Mouse (Mus musculus) limb, embryonic 14.5 days (tissue): ENCODE measurements around the gene Olfr345. TPM values are rescaled to one million over a fixed set of nuclear protein-coding genes. Genes with fewer than 3 reads are reported as not detected.

Experiments used
- ATAC-seq: fragments of 200-750 bp; cut with Nextera tagmentation; 2 replicates; pipeline ENCODE4 v1.8.0; 2017; ENCODE audit warnings: low read depth, moderate number of reproducible peaks, moderate TSS enrichment; ENCODE audit not compliant: low FRiP score
- DNase-seq: peaks from one replicate; pipeline ENCODE4 v3.0.0-alpha.2; 2015; ENCODE audit warnings: low spot score
- H3K27ac ChIP-seq: fragments of 300-500 bp; sonication (generic); replicated peaks from 2 replicates; pipeline ENCODE4 v1.5.1; 2014; ENCODE audit warnings: low read depth, mild to moderate bottlenecking, low read length, moderate library complexity, mixed read lengths
- H3K27me3 ChIP-seq: fragments of 300-500 bp; sonication (generic); 2 replicates; pipeline ENCODE4 v1.6.1; 2014; ENCODE audit warnings: low read length, mixed read lengths; ENCODE audit not compliant: control insufficient read depth, insufficient read depth
- H3K36me3 ChIP-seq: fragments of 300-500 bp; sonication (generic); 2 replicates; pipeline ENCODE4 v1.6.1; 2014; ENCODE audit warnings: mild to moderate bottlenecking, low read length, moderate library complexity, mixed read lengths; ENCODE audit not compliant: control insufficient read depth, insufficient read depth
- H3K4me1 ChIP-seq: fragments of 300-500 bp; sonication (generic); 2 replicates; pipeline ENCODE4 v1.6.1; 2014; ENCODE audit warnings: antibody characterized with exemption, low read length, mixed read lengths; ENCODE audit not compliant: control insufficient read depth, insufficient read depth
- H3K4me2 ChIP-seq: fragments of 300-500 bp; sonication (generic); replicated peaks from 2 replicates; pipeline ENCODE4 v1.6.1; 2014; ENCODE audit warnings: low read depth, mild to moderate bottlenecking, low read length, moderate library complexity; ENCODE audit not compliant: severe bottlenecking
- H3K4me3 ChIP-seq: fragments of 300-500 bp; sonication (generic); replicated peaks from 2 replicates; pipeline ENCODE4 v1.5.1; 2014; ENCODE audit warnings: low read length
- H3K9ac ChIP-seq: fragments of 300-500 bp; sonication (generic); 2 replicates; pipeline ENCODE4 v1.6.1; 2014; ENCODE audit warnings: mild to moderate bottlenecking, low read depth, low read length, moderate library complexity; ENCODE audit not compliant: severe bottlenecking
- H3K9me3 ChIP-seq: fragments of 300-500 bp; sonication (generic); 2 replicates; pipeline ENCODE4 v1.6.1; 2016; ENCODE audit warnings: low read length; ENCODE audit not compliant: control insufficient read depth
- POLR2A ChIP-seq: fragments of 200-500 bp; IDR thresholded peaks from 2 replicates; pipeline ENCODE4 v1.8.0; 2012; ENCODE audit warnings: inconsistent platforms, mild to moderate bottlenecking, moderate library complexity, borderline replicate concordance; ENCODE audit not compliant: insufficient read depth, insufficient read length; ENCODE audit errors: extremely low read depth
- WGBS: fragments of 180-500 bp; shearing (Covaris S2); extraction: QIAGEN DNeasy Blood & Tissue Kit; methylation state at CpG from one replicate; pipeline ENCODE4 v1.1.7; 2014; 5-methylcytosine and 5-hydroxymethylcytosine counted together
- polyA plus RNA-seq, 2 experiments: library from polyadenylated mRNA; depleted of rRNA in 1 of 2; stranded (reverse) in 1 of 2; unstranded in 1 of 2; fragments of >200 nt; fragmentation: Nextera tagmentation in 1 of 2; extraction: Ambion mirVana in 1 of 2; gene quantifications; 2 replicates each; pipeline versions ENCODE4 v1.2.1 to v1.2.3; 2012 to 2014

Gene Olfr345
- not detected in 2 replicates for polyA plus RNA-seq (2012; rRNA removed)
- polyA plus RNA-seq (2014; fragmentation: Nextera tagmentation; extraction: Ambion mirVana) = not detected in 2 replicates

DNA sequence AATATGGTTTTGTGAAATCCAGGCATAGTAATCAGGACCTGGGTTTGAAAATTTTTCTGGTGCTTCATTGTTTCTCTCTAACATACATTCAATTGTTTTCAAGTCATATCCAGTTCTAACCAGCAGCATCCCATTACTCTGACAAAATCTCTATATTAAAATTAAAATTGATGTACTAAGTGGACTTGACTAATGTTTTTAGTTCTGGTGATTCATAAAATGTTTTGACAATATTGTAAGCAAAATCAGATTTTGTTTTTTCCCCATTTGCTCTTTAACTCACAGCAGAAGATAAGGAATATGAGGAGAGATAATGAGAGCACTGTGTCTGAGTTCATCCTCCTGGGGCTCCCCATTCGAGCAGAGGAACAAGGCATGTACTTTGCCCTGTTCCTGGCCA, at the start of gene Olfr345:
Gene Olfr345 (plus strand): TSS at position 301 of the 400 bp plus-strand sequence.
- no peak within 1 kb of the TSS for H3K4me3 ChIP-seq
- no peaks in the 10 kb centered on the region for H3K4me1 ChIP-seq
- no peaks in the 10 kb centered on the region for H3K36me3 ChIP-seq
- H3K27me3 ChIP-seq = no peaks in the 10 kb centered on the region
- DNase-seq (no peak), ATAC-seq (no peak)
- H3K9me3 ChIP-seq = 0 out of 2 replicates have a peak, but pooled peaks cover 4% of the 10 kb centered on the region
- no peak within 1 kb of the TSS for H3K9ac ChIP-seq
- no peak within 1 kb of the TSS for H3K4me2 ChIP-seq
- no peak within 1 kb of the TSS for H3K27ac ChIP-seq
- WGBS = 79% methylated on average over 1 of the region's 1 CpGs
- no peak for TF ChIP-seq POLR2A

- Histone ChIP-seq H3K4me2 (no peak within 1 kb of the TSS), H3K36me3 (no peaks in the 10 kb centered on the region), H3K4me3 (no peak within 1 kb of the TSS), H3K27me3 (no peaks in the 10 kb centered on the region), H3K9ac (no peak within 1 kb of the TSS), H3K27ac (no peak within 1 kb of the TSS), H3K9me3 (no peaks in the 10 kb centered on the region), H3K4me1 (no peaks in the 10 kb centered on the region)
- WGBS = 88% methylated on average over 1 of the region's 1 CpGs
- DNase-seq (no peak), ATAC-seq (no peak)
- TF ChIP-seq POLR2A = no peak
Observed at GRCm38 (mm10) chr2:36685488-36685887, 45.6 kb downstream of the Olfr345 start, which contains the start of gene Olfr346. Gene Olfr346 (plus strand): TSS chr2:36685788.

Other genes with a start within 250 kb of the Olfr345 start
- gene Olfr339, start 221.1 kb upstream of the Olfr345 start, polyA plus RNA-seq (2012; rRNA removed) = not detected in 2 replicates
- gene Olfr339, start 221.1 kb upstream of the Olfr345 start, polyA plus RNA-seq (2014; fragmentation: Nextera tagmentation; extraction: Ambion mirVana) = not detected in 2 replicates
- not detected in 2 replicates for gene Olfr340, start 187.5 kb upstream of the Olfr345 start, polyA plus RNA-seq (2012; rRNA removed)
- not detected in 2 replicates for gene Olfr340, start 187.5 kb upstream of the Olfr345 start, polyA plus RNA-seq (2014; fragmentation: Nextera tagmentation; extraction: Ambion mirVana)
- gene Olfr341, start 157.6 kb upstream of the Olfr345 start, polyA plus RNA-seq (2012; rRNA removed) = not detected in 2 replicates
- gene Olfr341, start 157.6 kb upstream of the Olfr345 start, polyA plus RNA-seq (2014; fragmentation: Nextera tagmentation; extraction: Ambion mirVana) = not detected in 2 replicates
- not detected in 2 replicates for gene Olfr342, start 115.0 kb upstream of the Olfr345 start, polyA plus RNA-seq (2012; rRNA removed)
- gene Olfr342, start 115.0 kb upstream of the Olfr345 start, polyA plus RNA-seq (2014; fragmentation: Nextera tagmentation; extraction: Ambion mirVana) = not detected in 2 replicates
- gene Olfr344, start 73.4 kb upstream of the Olfr345 start, polyA plus RNA-seq (2012; rRNA removed) = not detected in 2 replicates
- not detected in 2 replicates for gene Olfr344, start 73.4 kb upstream of the Olfr345 start, polyA plus RNA-seq (2014; fragmentation: Nextera tagmentation; extraction: Ambion mirVana)
- gene Olfr346, start 45.7 kb downstream of the Olfr345 start, polyA plus RNA-seq (2012; rRNA removed) = not detected in 2 replicates
- not detected in 2 replicates for gene Olfr346, start 45.7 kb downstream of the Olfr345 start, polyA plus RNA-seq (2014; fragmentation: Nextera tagmentation; extraction: Ambion mirVana)
- gene Olfr347, start 91.9 kb downstream of the Olfr345 start, polyA plus RNA-seq (2012; rRNA removed) = not detected in 2 replicates
- not detected in 2 replicates for gene Olfr347, start 91.9 kb downstream of the Olfr345 start, polyA plus RNA-seq (2014; fragmentation: Nextera tagmentation; extraction: Ambion mirVana)
- not detected in 2 replicates for gene Olfr348, start 144.2 kb downstream of the Olfr345 start, polyA plus RNA-seq (2012; rRNA removed)
- gene Olfr348, start 144.2 kb downstream of the Olfr345 start, polyA plus RNA-seq (2014; fragmentation: Nextera tagmentation; extraction: Ambion mirVana) = not detected in 2 replicates
- not detected in 2 replicates for gene Olfr50, start 150.5 kb downstream of the Olfr345 start, polyA plus RNA-seq (2012; rRNA removed)
- not detected in 2 replicates for gene Olfr50, start 150.5 kb downstream of the Olfr345 start, polyA plus RNA-seq (2014; fragmentation: Nextera tagmentation; extraction: Ambion mirVana)
- not detected in 2 replicates for gene Olfr3, start 177.0 kb downstream of the Olfr345 start, polyA plus RNA-seq (2012; rRNA removed)
- gene Olfr3, start 177.0 kb downstream of the Olfr345 start, polyA plus RNA-seq (2014; fragmentation: Nextera tagmentation; extraction: Ambion mirVana) = not detected in 2 replicates
- gene Olfr350, start 206.3 kb downstream of the Olfr345 start, polyA plus RNA-seq (2012; rRNA removed) = not detected in 2 replicates
- gene Olfr350, start 206.3 kb downstream of the Olfr345 start, polyA plus RNA-seq (2014; fragmentation: Nextera tagmentation; extraction: Ambion mirVana) = not detected in 2 replicates
- gene Olfr351, start 222.6 kb downstream of the Olfr345 start, polyA plus RNA-seq (2012; rRNA removed) = not detected in 2 replicates
- not detected in 2 replicates for gene Olfr351, start 222.6 kb downstream of the Olfr345 start, polyA plus RNA-seq (2014; fragmentation: Nextera tagmentation; extraction: Ambion mirVana)
- gene Olfr352, start 228.4 kb downstream of the Olfr345 start, polyA plus RNA-seq (2012; rRNA removed) = not detected in 2 replicates
- gene Olfr352, start 228.4 kb downstream of the Olfr345 start, polyA plus RNA-seq (2014; fragmentation: Nextera tagmentation; extraction: Ambion mirVana) = not detected in 2 replicates